ENCODE assay signal across 11 mouse cellular contexts in genomic region chr2:119558737-119559340, GRCm38 (mm10). TPM values are rescaled to one million over a fixed set of nuclear protein-coding genes. Genes with fewer than 3 reads are reported as not detected.
DNase-seq lines count a peak whose midpoint lies in the region; ATAC-seq and TF ChIP-seq lines count a peak whose summit lies in the region.
"Had no signal": no experiment of that assay in that cellular context is flagged by ENCODE, and none has a peak within 500 bp of the region (broad histone marks: within the 10 kb centered on the region; RNA-seq: fewer than 3 reads in every experiment).

No protein-coding gene starts in this region.

- no peak for TF ChIP-seq CTCF in gastrocnemius, adult 2 months (IDR thresholded peaks at IDR 0.05)
- no peak for TF ChIP-seq CTCF in small intestine, adult 2 months (IDR thresholded peaks at IDR 0.05; ENCODE audit: extremely low read depth, insufficient read length, insufficient replicate concordance, low read depth, low read length)

- intact Hi-C loops in gastrocnemius, adult 2 months (cut with DNase I): no loop called here

- 18% methylated on average over 7 of the region's 7 CpGs for WGBS in small intestine, adult 2 months
- WGBS in hindbrain, embryonic 16.5 days: 88% methylated on average over 7 of the region's 7 CpGs

- H3K27me3 ChIP-seq in small intestine, adult 2 months (ENCODE audit: control insufficient read depth, insufficient read depth, low read length): no peaks in the 10 kb centered on the region
- no peaks in the 10 kb centered on the region for H3K27me3 ChIP-seq in hindbrain, embryonic 16.5 days (replicated peaks; ENCODE audit: control insufficient read depth, insufficient read depth, low read length)
- H3K27me3 ChIP-seq: forebrain, embryonic 13.5 days had no signal

- H3K9ac ChIP-seq in hindbrain, embryonic 16.5 days (ENCODE audit: low read depth, low read length): no peak overlapping the region
- H3K9ac ChIP-seq: forebrain, embryonic 13.5 days; liver, embryonic 14.5 days had no signal

- ATAC-seq in inflammation-experienced regulatory T-cells, adult 6 months: peak; percentile 48
- ATAC-seq in hindbrain, embryonic 16.5 days: no peak
- ATAC-seq: forebrain, embryonic 13.5 days had no signal

- H3K4me2 ChIP-seq in hindbrain, embryonic 16.5 days (ENCODE audit: low read length): no peak overlapping the region
- H3K4me2 ChIP-seq: forebrain, embryonic 13.5 days had no signal

- peaks cover 17% of the 10 kb centered on the region for H3K36me3 ChIP-seq in small intestine, adult 2 months (ENCODE audit: control insufficient read depth, insufficient read depth, low read length)
- H3K36me3 ChIP-seq in hindbrain, embryonic 16.5 days (ENCODE audit: control insufficient read depth, insufficient read depth, low read length): no peaks in the 10 kb centered on the region

- DNase-seq in gastrocnemius, adult 2 months: no peak
- DNase-seq in gastrocnemius, postnatal 10 days: no peak
- peak; percentile 91 for DNase-seq in A20 (ENCODE audit: low read depth, low spot score)
- no peak for DNase-seq in layer of hippocampus, postnatal 14 days (ENCODE audit: low spot score in 2 of 2)
- DNase-seq in cerebellum, postnatal 4 days (ENCODE audit: low spot score in 2 of 2): no peak
- DNase-seq: heart, postnatal 4 days had no signal

- 0 out of 2 replicates have a peak overlapping the region, but pooled peaks have one; percentile 20 for H3K27ac ChIP-seq in gastrocnemius, adult 2 months
- H3K27ac ChIP-seq in small intestine, adult 2 months (ENCODE audit: insufficient read depth, low read depth, low read length): peak overlapping the region; percentile 58
- H3K27ac ChIP-seq in hindbrain, embryonic 16.5 days (ENCODE audit: low read depth, low read length): no peak overlapping the region
- H3K27ac ChIP-seq: forebrain, embryonic 13.5 days; liver, embryonic 14.5 days had no signal

- H3K4me1 ChIP-seq in small intestine, adult 2 months (ENCODE audit: control insufficient read depth, insufficient read depth, insufficient read length, low read length): peaks cover 11% of the 10 kb centered on the region
- no peaks in the 10 kb centered on the region for H3K4me1 ChIP-seq in hindbrain, embryonic 16.5 days (ENCODE audit: control insufficient read depth, insufficient read depth, low read depth, low read length)
- H3K4me1 ChIP-seq: forebrain, embryonic 13.5 days had no signal

- no peak for TF ChIP-seq POLR2A in small intestine, adult 2 months (IDR thresholded peaks at IDR 0.05; ENCODE audit: low read depth, low read length)

- no peaks in the 10 kb centered on the region for H3K9me3 ChIP-seq in hindbrain, embryonic 16.5 days (ENCODE audit: control insufficient read depth, low read length)
- H3K9me3 ChIP-seq: forebrain, embryonic 13.5 days had no signal

- H3K4me3 ChIP-seq in gastrocnemius, adult 2 months: no peak overlapping the region
- no peak overlapping the region for H3K4me3 ChIP-seq in small intestine, adult 2 months (ENCODE audit: low read depth, low read length)
- no peak overlapping the region for H3K4me3 ChIP-seq in hindbrain, embryonic 16.5 days (ENCODE audit: low read length)
- H3K4me3 ChIP-seq: forebrain, embryonic 13.5 days had no signal

RNA-seq across cellular contexts. Expression of gene Chp1, which starts 11.3 kb away (rescaled TPM):
- 10 to 100 TPM; 75.1 to 80.9 TPM for total RNA-seq in gastrocnemius, adult 2 months (2021)
- total RNA-seq in gastrocnemius, postnatal 10 days (2021): 10 to 100 TPM; 55.8 to 57.9 TPM
- polyA plus RNA-seq in inflammation-experienced regulatory T-cells, adult 6 months (2017; shearing (Covaris generic)): 10 to 100 TPM; 68.4 to 88.9 (median 72.2) TPM
- polyA plus RNA-seq in small intestine, adult 2 months (2012; rRNA removed): 58.2 and 102 TPM in 2 replicates
- 100 to 1,000 TPM; 151 TPM for total RNA-seq in layer of hippocampus, postnatal 14 days (2021)
- polyA plus RNA-seq in hindbrain, embryonic 16.5 days (2015; fragmentation: Nextera tagmentation; extraction: Ambion mirVana): 57.1 and 61.6 TPM in 2 replicates

RNA-seq across cellular contexts. Expression of gene Exd1, which starts 11.4 kb away (rescaled TPM):
- 1 to 10 TPM in 1 of 2 experiments, under 1 TPM in 1; 0.77 to 2.0 TPM for total RNA-seq in gastrocnemius, adult 2 months (2021)
- under 1 TPM; 0.14 to 0.20 TPM for total RNA-seq in gastrocnemius, postnatal 10 days (2021)
- polyA plus RNA-seq in inflammation-experienced regulatory T-cells, adult 6 months (2017; shearing (Covaris generic)): under 1 TPM in 1 of 3 experiments, not detected in 2; 0.09 TPM
- polyA plus RNA-seq in small intestine, adult 2 months (2012; rRNA removed): 0.09 and 0.10 TPM in 2 replicates
- 1 to 10 TPM in 1 of 2 experiments, under 1 TPM in 1; 0.62 to 1.1 TPM for total RNA-seq in layer of hippocampus, postnatal 14 days (2021)
- polyA plus RNA-seq in hindbrain, embryonic 16.5 days (2015; fragmentation: Nextera tagmentation; extraction: Ambion mirVana): 1.1 and 1.5 TPM in 2 replicates

RNA-seq across cellular contexts. Expression of gene Nusap1, which starts 59.3 kb away (rescaled TPM):
- total RNA-seq in gastrocnemius, adult 2 months (2021): under 1 TPM; 0.11 to 0.28 TPM
- 1 to 10 TPM; 6.8 to 8.4 TPM for total RNA-seq in gastrocnemius, postnatal 10 days (2021)
- 100 to 1,000 TPM in 1 of 3 experiments, 10 to 100 TPM in 1, 1 to 10 TPM in 1; 8.5 to 112 (median 10.8) TPM for polyA plus RNA-seq in inflammation-experienced regulatory T-cells, adult 6 months (2017; shearing (Covaris generic))
- polyA plus RNA-seq in small intestine, adult 2 months (2012; rRNA removed): 0.23 and 0.75 TPM in 2 replicates
- total RNA-seq in layer of hippocampus, postnatal 14 days (2021): 1 to 10 TPM; 1.1 to 1.8 TPM
- 13.0 and 16.1 TPM in 2 replicates for polyA plus RNA-seq in hindbrain, embryonic 16.5 days (2015; fragmentation: Nextera tagmentation; extraction: Ambion mirVana)

RNA-seq across cellular contexts. Expression of gene Oip5, which starts 59.4 kb away (rescaled TPM):
- total RNA-seq in gastrocnemius, adult 2 months (2021): not detected
- total RNA-seq in gastrocnemius, postnatal 10 days (2021): 1 to 10 TPM; 2.5 to 3.4 TPM
- polyA plus RNA-seq in inflammation-experienced regulatory T-cells, adult 6 months (2017; shearing (Covaris generic)): 10 to 100 TPM in 1 of 3 experiments, 1 to 10 TPM in 2; 2.3 to 14.8 (median 5.0) TPM
- polyA plus RNA-seq in small intestine, adult 2 months (2012; rRNA removed): 3.7 and 4.4 TPM in 2 replicates
- 1 to 10 TPM; 1.5 to 1.6 TPM for total RNA-seq in layer of hippocampus, postnatal 14 days (2021)
- 5.4 and 6.1 TPM in 2 replicates for polyA plus RNA-seq in hindbrain, embryonic 16.5 days (2015; fragmentation: Nextera tagmentation; extraction: Ambion mirVana)
